Comparison of ENCODE assay signal across 8 mouse cellular contexts in genomic region chr6:13677818-13678282, GRCm38 (mm10). TPM values are rescaled to one million over a fixed set of nuclear protein-coding genes. Genes with fewer than 3 reads are reported as not detected.
DNase-seq lines count a peak whose midpoint lies in the region; ATAC-seq and TF ChIP-seq lines count a peak whose summit lies in the region.

Bmt2 (minus strand) TSS chr6:13677966.

- peak within 1 kb of the TSS; percentile 99 for H3K4me3 ChIP-seq in bone marrow macrophage, adult 2 months (ENCODE audit: insufficient read depth, low read length)
- peak within 1 kb of the TSS; percentile 74 for H3K4me3 ChIP-seq in embryonic fibroblast, embryonic 13.5 days (ENCODE audit: insufficient read depth, low read length)
- H3K4me3 ChIP-seq in kidney, embryonic 14.5 days (ENCODE audit: low read length): peak within 1 kb of the TSS; percentile 86
- peak within 1 kb of the TSS; percentile 97 for H3K4me3 ChIP-seq in limb, embryonic 15.5 days

- peak within 1 kb of the TSS; percentile 79 for H3K27ac ChIP-seq in bone marrow macrophage, adult 2 months (ENCODE audit: insufficient read depth, low read depth, low read length)
- H3K27ac ChIP-seq in embryonic fibroblast, embryonic 13.5 days (ENCODE audit: insufficient read depth, low read length): peak within 1 kb of the TSS; percentile 55; the same call in 1 of the 2 replicates
- H3K27ac ChIP-seq in kidney, embryonic 14.5 days (ENCODE audit: low read depth, low read length): peak within 1 kb of the TSS; percentile 92
- H3K27ac ChIP-seq in limb, embryonic 15.5 days: peak within 1 kb of the TSS; percentile 94

- no peak for TF ChIP-seq POLR2A in bone marrow macrophage, adult 2 months (IDR thresholded peaks at IDR 0.05; ENCODE audit: borderline replicate concordance, low read depth, low read length)
- TF ChIP-seq POLR2A in embryonic fibroblast, embryonic 13.5 days (IDR thresholded peaks at IDR 0.05; ENCODE audit: low read depth, low read length): peak; percentile 80

- peak; percentile 99 for ATAC-seq in kidney, embryonic 14.5 days (ENCODE audit: low FRiP score, low TSS enrichment)
- ATAC-seq in limb, embryonic 15.5 days (ENCODE audit: insufficient number of reproducible peaks, low FRiP score, low TSS enrichment, low read depth): peak; percentile 100

- H3K36me3 ChIP-seq in kidney, embryonic 14.5 days (ENCODE audit: control insufficient read depth, insufficient read depth, low read length): no peaks in the 10 kb centered on the region
- H3K36me3 ChIP-seq in limb, embryonic 15.5 days: no peaks in the 10 kb centered on the region

- H3K9me3 ChIP-seq in kidney, embryonic 14.5 days (ENCODE audit: control insufficient read depth, low read length): no peaks in the 10 kb centered on the region
- H3K9me3 ChIP-seq in limb, embryonic 15.5 days: no peaks in the 10 kb centered on the region

- DNase-seq in A20 (ENCODE audit: low read depth, low spot score): peak; percentile 99
- DNase-seq in heart, adult 9 months (ENCODE audit: low spot score in 2 of 2): peak; percentile 99
- peak; percentile 95 to 96 for DNase-seq in monocyte, adult 2 months (ENCODE audit: low read depth in 1 of 2, low spot score in 2 of 2)
- DNase-seq in spleen, postnatal 36 days (ENCODE audit: low spot score in 2 of 2): peak; percentile 99

- H3K9ac ChIP-seq in kidney, embryonic 14.5 days (ENCODE audit: low read depth, low read length): peak within 1 kb of the TSS; percentile 92
- H3K9ac ChIP-seq in limb, embryonic 15.5 days: peak within 1 kb of the TSS; percentile 97

- no peak for TF ChIP-seq CTCF in bone marrow macrophage, adult 2 months (IDR thresholded peaks at IDR 0.05; ENCODE audit: low read depth, low read length)
- TF ChIP-seq CTCF in embryonic fibroblast, embryonic 13.5 days (IDR thresholded peaks at IDR 0.05; ENCODE audit: borderline replicate concordance, insufficient read depth, low read length): no peak

- H3K4me1 ChIP-seq in bone marrow macrophage, adult 2 months (ENCODE audit: control insufficient read depth, insufficient read depth, low read length): peaks cover 26% of the 10 kb centered on the region
- no peaks in the 10 kb centered on the region for H3K4me1 ChIP-seq in embryonic fibroblast, embryonic 13.5 days (ENCODE audit: control insufficient read depth, insufficient read depth, low read length)
- no peaks in the 10 kb centered on the region for H3K4me1 ChIP-seq in kidney, embryonic 14.5 days (ENCODE audit: control insufficient read depth, insufficient read depth, low read length)
- H3K4me1 ChIP-seq in limb, embryonic 15.5 days: no peaks in the 10 kb centered on the region; the same call in 1 of the 2 replicates

- H3K27me3 ChIP-seq in kidney, embryonic 14.5 days (ENCODE audit: control insufficient read depth, insufficient read depth, low read length): no peaks in the 10 kb centered on the region
- no peaks in the 10 kb centered on the region for H3K27me3 ChIP-seq in limb, embryonic 15.5 days

- under 1% methylated on average over 37 of the region's 37 CpGs for WGBS in kidney, embryonic 14.5 days
- under 1% methylated on average over 37 of the region's 37 CpGs for WGBS in limb, embryonic 15.5 days

- H3K4me2 ChIP-seq in kidney, embryonic 14.5 days (replicated peaks; ENCODE audit: low read depth, low read length): peak within 1 kb of the TSS; percentile 82
- peak within 1 kb of the TSS; percentile 69 for H3K4me2 ChIP-seq in limb, embryonic 15.5 days

RNA-seq across cellular contexts. Expression of gene Bmt2, which starts in this region (rescaled TPM):
- polyA plus RNA-seq in bone marrow macrophage, adult 2 months (2012; ENCODE audit: insufficient read depth, insufficient read length, missing spikeins): 59.8 and 60.3 TPM in 2 replicates
- polyA plus RNA-seq in embryonic fibroblast, embryonic 13.5 days (2011; ENCODE audit: insufficient read length, low read depth, missing spikeins): 19.4 and 21.7 TPM in 2 replicates
- 17.9 and 24.7 TPM in 2 replicates for polyA plus RNA-seq in kidney, embryonic 14.5 days (2014; fragmentation: Nextera tagmentation; extraction: Ambion mirVana)
- 14.5 and 17.1 TPM in 2 replicates for polyA plus RNA-seq in limb, embryonic 15.5 days (2015; fragmentation: Nextera tagmentation; extraction: Ambion mirVana)

Comparison
In these comparisons a context has a peak if more than half of its experiments do, and no peak if none do; other contexts are left out.
1. Peak in every context shown above with its lines: DNase-seq, ATAC-seq, H3K4me3 ChIP-seq and H3K27ac ChIP-seq.